Mouse (Mus musculus) neural tube, embryonic 10.5 days (tissue): ENCODE data around the gene Bik.

Source experiments
- DNase-seq: peaks from one replicate; pipeline ENCODE4 v3.0.0-alpha.2; 2017; ENCODE audit warnings: low spot score; ENCODE audit errors: extremely low spot score

Bik gene

DNA sequence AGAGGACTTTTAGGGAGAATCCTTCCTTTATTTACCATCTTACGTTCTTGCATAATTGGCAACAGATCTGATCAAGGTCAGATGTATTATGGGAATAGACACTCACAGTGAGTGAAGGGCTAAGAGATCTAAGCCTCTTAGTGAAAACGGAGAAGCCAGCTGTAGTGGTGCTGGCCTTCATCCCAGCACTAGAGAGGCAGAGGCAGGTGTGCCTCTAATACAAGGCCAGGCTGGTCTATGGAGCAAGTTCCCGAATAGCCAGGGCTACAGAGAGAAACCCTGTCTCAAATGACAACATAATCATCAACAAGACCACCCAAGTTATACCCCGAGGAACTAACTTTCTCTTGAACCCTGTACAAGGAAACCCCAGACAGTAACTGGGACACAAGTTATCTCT is 56.3 kb downstream of the Bik start:
- DNase-seq = no peak

- no peak for DNase-seq
Measured at GRCm38 (mm10) chr15:83583419-83584156, 56.9 kb downstream of the Bik start.

- no peak for DNase-seq
Measured at GRCm38 (mm10) chr15:83584741-83585220, 58.1 kb downstream of the Bik start.

- DNase-seq = no peak
Measured at GRCm38 (mm10) chr15:83590841-83591240, 64.2 kb downstream of the Bik start.

GRCm38 (mm10) chr15:83591758-83592157 is 65.1 kb downstream of the Bik start:
- no peak for DNase-seq

DNA sequence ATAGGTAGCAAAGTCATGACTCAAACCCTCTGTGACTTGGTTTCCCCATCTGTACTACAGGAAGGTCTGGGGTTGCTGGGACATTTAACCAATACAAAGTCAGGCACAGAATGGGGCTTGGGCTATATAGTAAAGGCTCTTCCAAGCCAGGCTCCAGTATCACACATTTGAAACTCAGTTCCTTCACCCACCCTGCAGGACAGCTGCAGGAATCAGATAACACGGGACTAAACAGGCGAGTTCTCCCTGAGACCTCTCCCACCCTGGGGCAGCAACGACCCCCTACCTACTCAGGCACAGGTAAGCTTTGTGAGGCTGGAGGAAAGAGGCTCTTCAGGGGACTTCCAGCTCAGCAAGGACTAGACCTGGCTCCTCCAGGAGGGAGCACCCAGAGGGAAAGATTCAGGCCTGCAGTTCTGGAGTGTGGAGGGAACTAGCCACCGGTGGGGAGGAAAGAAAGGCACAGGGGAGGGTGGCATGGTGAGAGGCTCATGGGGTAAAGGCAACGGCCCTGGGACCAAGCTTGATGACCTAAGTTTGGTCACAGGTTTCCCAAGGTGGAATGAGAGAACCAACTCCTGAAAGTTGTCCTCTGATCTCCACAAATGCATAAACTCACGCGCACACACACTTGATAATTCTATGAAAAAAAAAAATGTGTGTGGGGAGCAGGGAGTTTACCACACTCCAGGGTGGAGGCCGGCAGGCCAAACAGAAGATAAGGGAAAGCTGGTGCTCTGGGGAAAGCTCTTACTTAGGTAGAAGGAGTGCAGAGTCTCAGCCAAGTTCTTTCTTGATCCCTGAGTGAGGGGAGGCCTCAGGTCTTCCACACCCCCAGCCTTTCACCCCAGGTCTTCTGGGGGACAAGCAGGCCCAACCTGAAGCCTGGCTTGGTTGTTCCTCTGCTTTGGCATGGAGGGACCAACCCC is 65.9 kb downstream of the Bik start:
- DNase-seq = no peak

DNA sequence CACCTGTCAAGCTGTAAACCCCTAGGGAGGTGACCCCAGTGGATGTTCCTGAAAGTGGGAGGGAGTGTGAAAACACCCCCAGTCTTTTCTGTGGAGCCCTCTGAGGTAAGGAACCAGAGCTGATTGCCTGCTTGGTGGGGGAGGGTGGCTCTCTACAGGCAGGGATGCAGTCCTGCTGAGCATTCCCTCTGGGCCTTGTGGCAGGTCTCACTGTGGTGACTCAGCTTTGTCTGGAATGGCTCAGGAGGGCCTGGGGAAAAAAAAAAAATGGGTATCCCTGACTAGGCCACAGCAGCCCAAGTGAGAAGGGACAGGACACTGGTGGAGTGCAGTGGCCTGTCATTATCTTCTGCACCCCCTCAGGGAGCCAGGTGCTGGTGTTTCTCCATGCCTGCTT is 66.5 kb downstream of the Bik start:
- no peak for DNase-seq

GRCm38 (mm10) chr15:83593702-83594512 is 67.2 kb downstream of the Bik start:
- peak; percentile 53 for DNase-seq
